ENCODE assay signal across 12 mouse cellular contexts in the genomic region with DNA sequence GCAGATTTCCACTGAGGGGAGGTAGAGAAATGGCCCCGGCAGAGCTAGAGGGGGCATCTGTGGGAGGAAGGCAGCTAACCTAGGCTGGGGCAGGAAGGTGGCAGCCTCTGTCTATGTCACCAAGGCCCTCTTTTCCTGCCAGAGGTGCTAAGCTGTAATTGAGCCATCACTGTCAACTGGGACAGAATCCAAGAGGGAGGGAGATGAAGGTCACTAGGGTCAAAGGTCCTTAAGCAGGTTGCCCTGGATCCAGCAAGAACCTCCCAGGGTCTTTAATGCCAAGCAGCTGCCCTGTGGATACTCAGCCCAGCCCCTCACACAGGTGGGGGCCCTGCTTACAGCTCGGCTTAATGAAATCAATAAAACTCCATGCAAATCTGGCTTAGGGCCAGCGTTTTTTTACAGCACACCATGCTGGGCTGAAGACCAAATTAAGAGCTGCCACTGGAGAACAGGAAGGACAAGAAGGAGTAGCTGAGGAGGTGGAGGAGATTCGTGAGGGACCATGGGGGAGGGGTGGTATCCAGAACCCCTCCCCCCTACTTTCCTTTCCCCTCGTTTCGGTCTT. TPM values are rescaled to one million over a fixed set of nuclear protein-coding genes. Genes with fewer than 3 reads are reported as not detected.
DNase-seq lines count a peak whose midpoint lies in the region; ATAC-seq and TF ChIP-seq lines count a peak whose summit lies in the region.
"Had no signal": no experiment of that assay in that cellular context is flagged by ENCODE, and none has a peak within 500 bp of the region (broad histone marks: within the 10 kb centered on the region; RNA-seq: fewer than 3 reads in every experiment).

No protein-coding gene starts in this region.

- H3K9me3 ChIP-seq in heart, embryonic 13.5 days: peaks cover 9% of the 10 kb centered on the region
- peaks cover 5% of the 10 kb centered on the region; the same call in 1 of the 2 replicates for H3K9me3 ChIP-seq in ES-Bruce4 (replicated peaks; ENCODE audit: control insufficient read depth, insufficient read depth, low read length, poor library complexity, severe bottlenecking)

- 0 out of 2 replicates have a peak overlapping the region, but pooled peaks have one; percentile 10 for H3K9ac ChIP-seq in heart, embryonic 13.5 days
- no peak overlapping the region for H3K9ac ChIP-seq in ES-Bruce4 (ENCODE audit: low read depth, poor library complexity, severe bottlenecking)

- H3K4me3 ChIP-seq in heart, embryonic 13.5 days: no peak overlapping the region
- no peak overlapping the region for H3K4me3 ChIP-seq in ES-Bruce4 (ENCODE audit: low read depth, low read length)
- H3K4me3 ChIP-seq: gastrocnemius, adult 2 months; myocyte had no signal

- WGBS in heart, embryonic 13.5 days: 30% methylated on average over 6 of the region's 6 CpGs

- peak overlapping the region; percentile 32; the same call in 1 of the 2 replicates for H3K27ac ChIP-seq in heart, embryonic 13.5 days (replicated peaks)
- peak overlapping the region; percentile 67 for H3K27ac ChIP-seq in ES-Bruce4 (ENCODE audit: insufficient read depth, low read length)
- H3K27ac ChIP-seq: gastrocnemius, adult 2 months had no signal

- 0 out of 2 replicates have a peak, but pooled peaks have one; percentile 10 for ATAC-seq in heart, embryonic 13.5 days (ENCODE audit: extremely low read depth, insufficient number of reproducible peaks, low FRiP score, low TSS enrichment)

- peaks cover 15% of the 10 kb centered on the region for H3K4me1 ChIP-seq in heart, embryonic 13.5 days
- H3K4me1 ChIP-seq in ES-Bruce4 (ENCODE audit: control insufficient read depth, insufficient read depth, low read length): peaks cover 26% of the 10 kb centered on the region

- no peaks in the 10 kb centered on the region for H3K36me3 ChIP-seq in heart, embryonic 13.5 days
- no peaks in the 10 kb centered on the region for H3K36me3 ChIP-seq in ES-Bruce4 (ENCODE audit: control insufficient read depth, insufficient read depth, low read length, poor library complexity, severe bottlenecking)

- TF ChIP-seq EP300 in ES-Bruce4 (IDR thresholded peaks at IDR 0.05; ENCODE audit: insufficient read depth, low read depth, low read length): no peak

- no peak for TF ChIP-seq POLR2A in ES-Bruce4 (IDR thresholded peaks at IDR 0.05; ENCODE audit: insufficient read depth, low read length)
- no peak for TF ChIP-seq POLR2A in brain, embryonic 14.5 days (IDR thresholded peaks at IDR 0.05; ENCODE audit: borderline replicate concordance, extremely low read depth, insufficient read depth, insufficient read length, poor library complexity, severe bottlenecking)

- no peak for TF ChIP-seq CTCF in ES-Bruce4 (IDR thresholded peaks at IDR 0.05; ENCODE audit: low read depth, low read length)
- no peak for TF ChIP-seq CTCF in brain, embryonic 14.5 days (IDR thresholded peaks at IDR 0.05; ENCODE audit: borderline replicate concordance, extremely low read depth, insufficient read depth, insufficient read length)

- DNase-seq in heart, postnatal 4 days: no peak
- peak; percentile 32 to 35 for DNase-seq in kidney, postnatal 36 days
- no peak for DNase-seq in kidney, adult 18-20 months
- DNase-seq in brain, embryonic 14.5 days (ENCODE audit: low read depth): peak; percentile 64
- no peak for DNase-seq in thymus, postnatal 14 days
- DNase-seq in layer of hippocampus, postnatal 25 days (ENCODE audit: extremely low spot score in 1 of 2, low spot score in 1 of 2): no peak
- DNase-seq: cerebellum, postnatal 25 days; gastrocnemius, adult 2 months; lung, postnatal 4 days had no signal

- no peak overlapping the region for H3K4me2 ChIP-seq in heart, embryonic 13.5 days

- H3K27me3 ChIP-seq in heart, embryonic 13.5 days (replicated peaks): no peaks in the 10 kb centered on the region
- no peaks in the 10 kb centered on the region for H3K27me3 ChIP-seq in ES-Bruce4 (ENCODE audit: control insufficient read depth, insufficient read depth, low read length, poor library complexity, severe bottlenecking)

RNA-seq across cellular contexts. Expression of gene Pcbd1, which starts 29.5 kb away (rescaled TPM):
- polyA plus RNA-seq in heart, embryonic 13.5 days (2015; fragmentation: Nextera tagmentation; extraction: Ambion mirVana): 70.7 and 73.7 TPM in 2 replicates
- total RNA-seq in heart, postnatal 4 days (2021): 10 to 100 TPM; 20.8 to 21.8 TPM
- polyA plus RNA-seq in ES-Bruce4 (2011; ENCODE audit: insufficient read depth, insufficient read length, low read depth, missing spikeins): 11.9 and 15.0 TPM in 2 replicates
- polyA plus RNA-seq in brain, embryonic 14.5 days (2012; rRNA removed): 16.6 and 19.5 TPM in 2 replicates
- 10 to 100 TPM in 1 of 2 experiments, 1 to 10 TPM in 1; 9.3 to 15.6 TPM for total RNA-seq in layer of hippocampus, postnatal 25 days (2021)

Comparison
In these comparisons a context has a peak if more than half of its experiments do, and no peak if none do; other contexts are left out.
1. DNase-seq: peak in kidney, postnatal 36 days (2 of 2) and brain, embryonic 14.5 days (single experiment); none in heart, postnatal 4 days (single experiment), kidney, adult 18-20 months (single experiment), thymus, postnatal 14 days (single experiment) and layer of hippocampus, postnatal 25 days (0 of 2).